Mouse (Mus musculus): ENCODE data around the gene Npm1. TPM values are rescaled to one million over a fixed set of nuclear protein-coding genes. Genes with fewer than 3 reads are reported as not detected.

The Npm1 gene
- polyA plus RNA-seq, 1 experiment, result 166 TPM

GRCm38 (mm10) chr11:33198351-33199116 is 35.5 kb upstream of the Npm1 start:
- H3K4me1 ChIP-seq (replicated peaks; ENCODE audit: control insufficient read depth, insufficient read depth, low read length), result 0 out of 2 replicates have a peak, but pooled peaks cover 7% of the 10 kb centered on the region
- H3K27ac ChIP-seq (ENCODE audit: control insufficient read depth, insufficient read depth, low read length), result no peak overlapping the region
- H3K27me3 ChIP-seq (ENCODE audit: control insufficient read depth, insufficient read depth, low read length), result peaks cover 58% of the 10 kb centered on the region
- 34% methylated on average over 22 of the region's 22 CpGs for WGBS
- no peak overlapping the region for H3K4me3 ChIP-seq (ENCODE audit: control insufficient read depth, insufficient read depth, low read length)
- TF ChIP-seq CTCF (IDR thresholded peaks at IDR 0.05; ENCODE audit: borderline replicate concordance, control insufficient read depth, extremely low read depth, insufficient read depth, low read length, poor library complexity), result no peak
- no peak for TF ChIP-seq POLR2A (IDR thresholded peaks at IDR 0.05; ENCODE audit: control insufficient read depth, extremely low read depth, insufficient read depth, low read length, poor library complexity)
- DNase-seq, result no peak
- H3K36me3 ChIP-seq (ENCODE audit: control insufficient read depth, insufficient read depth, low read length), result no peaks in the 10 kb centered on the region

GRCm38 (mm10) chr11:33197673-33198072 is 34.7 kb upstream of the Npm1 start:
- Histone ChIP-seq H3K27me3 (ENCODE audit: control insufficient read depth, insufficient read depth, low read length) (peaks cover 58% of the 10 kb centered on the region), H3K36me3 (ENCODE audit: control insufficient read depth, insufficient read depth, low read length) (no peaks in the 10 kb centered on the region)
- WGBS, result 38% methylated on average over 15 of the region's 15 CpGs

GRCm38 (mm10) chr11:33197133-33197514 is 34.1 kb upstream of the Npm1 start:
- H3K27me3 ChIP-seq (ENCODE audit: control insufficient read depth, insufficient read depth, low read length), result peaks cover 53% of the 10 kb centered on the region
- H3K4me3 ChIP-seq (ENCODE audit: control insufficient read depth, insufficient read depth, low read length), result no peak overlapping the region
- H3K4me1 ChIP-seq (replicated peaks; ENCODE audit: control insufficient read depth, insufficient read depth, low read length), result 0 out of 2 replicates have a peak, but pooled peaks cover 7% of the 10 kb centered on the region
- DNase-seq, result no peak
- H3K36me3 ChIP-seq (ENCODE audit: control insufficient read depth, insufficient read depth, low read length), result no peaks in the 10 kb centered on the region
- H3K27ac ChIP-seq (ENCODE audit: control insufficient read depth, insufficient read depth, low read length), result no peak overlapping the region
- 35% methylated on average over 13 of the region's 13 CpGs for WGBS
- TF ChIP-seq CTCF (IDR thresholded peaks at IDR 0.05; ENCODE audit: borderline replicate concordance, control insufficient read depth, extremely low read depth, insufficient read depth, low read length, poor library complexity), result no peak
- TF ChIP-seq POLR2A (IDR thresholded peaks at IDR 0.05; ENCODE audit: control insufficient read depth, extremely low read depth, insufficient read depth, low read length, poor library complexity), result no peak

More at GRCm38 (mm10) chr11:33197673-33198072, 34.7 kb upstream of the Npm1 start:
- Histone ChIP-seq H3K27ac (ENCODE audit: control insufficient read depth, insufficient read depth, low read length) (no peak overlapping the region), H3K4me1 (replicated peaks; ENCODE audit: control insufficient read depth, insufficient read depth, low read length) (0 out of 2 replicates have a peak, but pooled peaks cover 7% of the 10 kb centered on the region), H3K4me3 (ENCODE audit: control insufficient read depth, insufficient read depth, low read length) (no peak overlapping the region)
- DNase-seq, result no peak
- TF ChIP-seq CTCF (IDR thresholded peaks at IDR 0.05; ENCODE audit: borderline replicate concordance, control insufficient read depth, extremely low read depth, insufficient read depth, low read length, poor library complexity), result no peak
- no peak for TF ChIP-seq POLR2A (IDR thresholded peaks at IDR 0.05; ENCODE audit: control insufficient read depth, extremely low read depth, insufficient read depth, low read length, poor library complexity)

GRCm38 (mm10) chr11:33196447-33197132 is 33.6 kb upstream of the Npm1 start:
- 0 out of 2 replicates have a peak, but pooled peaks cover 7% of the 10 kb centered on the region for H3K4me1 ChIP-seq (replicated peaks; ENCODE audit: control insufficient read depth, insufficient read depth, low read length)
- no peak for DNase-seq
- WGBS, result 15% methylated on average over 24 of the region's 24 CpGs
- H3K27ac ChIP-seq (ENCODE audit: control insufficient read depth, insufficient read depth, low read length), result no peak overlapping the region
- no peaks in the 10 kb centered on the region for H3K36me3 ChIP-seq (ENCODE audit: control insufficient read depth, insufficient read depth, low read length)
- TF ChIP-seq POLR2A (IDR thresholded peaks at IDR 0.05; ENCODE audit: control insufficient read depth, extremely low read depth, insufficient read depth, low read length, poor library complexity), result no peak
- no peak overlapping the region for H3K4me3 ChIP-seq (ENCODE audit: control insufficient read depth, insufficient read depth, low read length)
- peaks cover 48% of the 10 kb centered on the region for H3K27me3 ChIP-seq (ENCODE audit: control insufficient read depth, insufficient read depth, low read length)

GRCm38 (mm10) chr11:33195531-33196446 is 32.8 kb upstream of the Npm1 start:
- H3K27ac ChIP-seq (ENCODE audit: control insufficient read depth, insufficient read depth, low read length), result no peak overlapping the region
- peaks cover 40% of the 10 kb centered on the region for H3K27me3 ChIP-seq (ENCODE audit: control insufficient read depth, insufficient read depth, low read length)
- H3K4me1 ChIP-seq (replicated peaks; ENCODE audit: control insufficient read depth, insufficient read depth, low read length), result 0 out of 2 replicates have a peak, but pooled peaks cover 7% of the 10 kb centered on the region
- 16% methylated on average over 25 of the region's 25 CpGs for WGBS
- no peaks in the 10 kb centered on the region for H3K36me3 ChIP-seq (ENCODE audit: control insufficient read depth, insufficient read depth, low read length)
- no peak overlapping the region for H3K4me3 ChIP-seq (ENCODE audit: control insufficient read depth, insufficient read depth, low read length)
- no peak for TF ChIP-seq CTCF (IDR thresholded peaks at IDR 0.05; ENCODE audit: borderline replicate concordance, control insufficient read depth, extremely low read depth, insufficient read depth, low read length, poor library complexity)
- TF ChIP-seq POLR2A (IDR thresholded peaks at IDR 0.05; ENCODE audit: control insufficient read depth, extremely low read depth, insufficient read depth, low read length, poor library complexity), result no peak
- DNase-seq, result no peak

GRCm38 (mm10) chr11:33195061-33195460 is 32.1 kb upstream of the Npm1 start:
- Histone ChIP-seq H3K36me3 (ENCODE audit: control insufficient read depth, insufficient read depth, low read length) (no peaks in the 10 kb centered on the region), H3K27me3 (ENCODE audit: control insufficient read depth, insufficient read depth, low read length) (peaks cover 33% of the 10 kb centered on the region), H3K27ac (ENCODE audit: control insufficient read depth, insufficient read depth, low read length) (no peak overlapping the region), H3K4me1 (replicated peaks; ENCODE audit: control insufficient read depth, insufficient read depth, low read length) (0 out of 2 replicates have a peak, but pooled peaks cover 5% of the 10 kb centered on the region), H3K4me3 (ENCODE audit: control insufficient read depth, insufficient read depth, low read length) (no peak overlapping the region)
- TF ChIP-seq POLR2A (IDR thresholded peaks at IDR 0.05; ENCODE audit: control insufficient read depth, extremely low read depth, insufficient read depth, low read length, poor library complexity), result no peak
- DNase-seq, result no peak
- 55% methylated on average over 7 of the region's 7 CpGs for WGBS

Data from thymus, adult 2 months (tissue).